Mouse (Mus musculus): Measurements from ENCODE around the gene Ppp2r2d.

- TF ChIP-seq CTCF (IDR thresholded peaks at IDR 0.05; ENCODE audit: low read depth, low read length) (no peak), GATA1 (IDR thresholded peaks at IDR 0.05; ENCODE audit: borderline replicate concordance, low read length) (no peak), GATA2 (IDR thresholded peaks at IDR 0.05; ENCODE audit: borderline replicate concordance, low read depth, low read length) (no peak), POLR2AphosphoS5 (IDR thresholded peaks at IDR 0.05; ENCODE audit: insufficient replicate concordance, low read depth, low read length) (no peak), TAL1 (conservative IDR thresholded peaks at IDR 0.05; ENCODE audit: low read depth, low read length) (no peak)
These were observed 4.3 kb upstream of the Ppp2r2d start for GRCm38 (mm10) chr7:138841436-138842151.

Data from G1E (cell line).